Mouse (Mus musculus): ENCODE data around the gene Hoxc8.

Gene Hoxc8

DNA sequence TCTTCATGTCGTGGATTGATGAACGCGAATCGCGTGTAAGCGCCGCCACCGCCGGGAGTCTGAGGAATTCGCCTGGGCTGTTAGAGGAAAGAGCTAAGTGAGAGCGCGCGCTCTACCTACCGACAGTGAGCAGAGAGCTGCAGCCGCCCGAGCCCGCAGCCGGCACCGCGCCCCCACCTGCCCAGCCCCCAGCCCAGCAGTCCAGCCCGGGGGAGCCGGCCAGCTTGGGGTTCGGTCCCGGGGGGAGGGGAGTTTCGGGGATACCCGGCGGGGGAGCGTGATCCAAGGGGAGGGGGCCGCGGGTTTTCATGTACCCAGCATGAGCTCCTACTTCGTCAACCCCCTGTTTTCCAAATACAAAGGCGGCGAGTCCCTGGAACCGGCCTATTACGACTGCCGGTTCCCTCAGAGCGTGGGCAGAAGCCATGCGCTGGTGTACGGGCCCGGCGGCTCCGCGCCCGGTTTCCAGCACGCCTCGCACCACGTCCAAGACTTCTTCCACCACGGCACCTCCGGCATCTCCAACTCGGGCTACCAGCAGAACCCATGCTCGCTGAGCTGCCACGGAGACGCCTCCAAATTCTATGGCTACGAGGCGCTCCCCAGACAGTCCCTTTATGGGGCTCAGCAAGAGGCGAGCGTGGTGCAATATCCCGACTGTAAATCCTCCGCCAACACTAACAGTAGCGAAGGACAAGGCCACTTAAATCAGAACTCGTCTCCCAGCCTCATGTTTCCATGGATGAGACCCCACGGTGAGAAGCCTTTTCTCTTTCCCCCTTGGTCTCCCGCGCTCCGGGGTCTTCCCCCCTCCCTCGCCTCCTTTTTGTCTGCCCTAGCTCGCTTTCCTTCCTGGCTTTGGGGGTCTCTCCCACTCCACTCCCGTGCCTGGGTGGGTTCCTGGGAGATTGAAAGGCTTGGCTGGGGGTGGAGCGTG, at the start of gene Hoxc8:
Gene Hoxc8, plus strand, starts transcription at position 147 of the 937 bp plus-strand sequence.
- DNase-seq (ENCODE audit: low read depth): no peak

DNA sequence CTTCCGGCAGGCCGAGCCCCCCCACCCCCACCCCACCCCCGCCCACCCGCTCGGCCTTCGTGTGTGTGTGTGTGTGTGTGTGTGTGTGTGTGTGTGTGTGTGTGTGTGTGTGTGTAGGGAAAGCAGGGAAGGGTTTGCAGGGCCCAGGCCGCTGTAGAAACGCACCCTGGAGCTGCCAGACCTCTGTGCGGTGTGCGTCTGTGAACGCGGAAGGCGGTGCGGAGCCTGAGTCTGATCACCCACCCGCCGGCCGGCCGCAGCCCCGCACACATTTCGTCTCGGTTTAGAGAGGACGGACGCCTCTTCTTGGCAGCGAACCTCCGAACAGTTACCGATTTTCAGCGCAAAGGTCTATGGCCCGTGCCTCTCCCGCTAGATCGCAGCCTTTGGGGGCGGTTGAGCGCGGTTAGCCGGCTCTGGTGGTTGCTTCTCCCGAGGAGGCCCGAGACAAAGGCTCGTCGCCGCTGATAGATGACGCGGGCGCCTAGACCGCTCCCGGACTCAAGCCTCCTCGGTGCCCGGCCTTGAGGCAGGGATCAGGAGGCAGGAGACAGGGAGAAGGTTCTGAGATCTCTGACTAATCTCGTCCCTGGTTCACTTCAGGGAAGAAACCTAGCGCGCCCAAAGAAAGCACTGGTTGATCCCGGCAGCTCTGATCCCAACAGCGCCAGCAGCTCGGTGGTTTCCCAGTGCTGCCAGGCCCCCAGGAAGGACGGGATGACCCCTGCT, 47.5 kb upstream of the Hoxc8 start:
- DNase-seq (ENCODE audit: low read depth): no peak

DNA sequence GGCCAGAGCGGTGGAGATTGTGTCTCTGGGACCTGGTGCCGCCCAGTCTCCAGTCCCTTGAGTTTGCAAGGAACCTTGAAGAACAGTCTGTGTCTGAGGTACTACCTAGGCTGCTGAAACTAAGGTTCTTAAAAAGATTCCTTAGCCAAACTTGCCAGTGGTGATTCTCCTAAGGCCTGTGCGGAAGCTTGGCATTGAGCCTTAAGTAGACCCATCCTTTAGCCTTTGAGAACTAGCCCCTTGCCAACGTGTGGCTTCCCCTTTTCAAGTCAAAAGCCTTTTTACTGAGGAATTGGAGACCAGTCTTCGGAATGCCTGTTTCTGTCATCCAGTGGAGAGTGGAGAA, 47.0 kb upstream of the Hoxc8 start:
- DNase-seq (ENCODE audit: low read depth): no peak

DNA sequence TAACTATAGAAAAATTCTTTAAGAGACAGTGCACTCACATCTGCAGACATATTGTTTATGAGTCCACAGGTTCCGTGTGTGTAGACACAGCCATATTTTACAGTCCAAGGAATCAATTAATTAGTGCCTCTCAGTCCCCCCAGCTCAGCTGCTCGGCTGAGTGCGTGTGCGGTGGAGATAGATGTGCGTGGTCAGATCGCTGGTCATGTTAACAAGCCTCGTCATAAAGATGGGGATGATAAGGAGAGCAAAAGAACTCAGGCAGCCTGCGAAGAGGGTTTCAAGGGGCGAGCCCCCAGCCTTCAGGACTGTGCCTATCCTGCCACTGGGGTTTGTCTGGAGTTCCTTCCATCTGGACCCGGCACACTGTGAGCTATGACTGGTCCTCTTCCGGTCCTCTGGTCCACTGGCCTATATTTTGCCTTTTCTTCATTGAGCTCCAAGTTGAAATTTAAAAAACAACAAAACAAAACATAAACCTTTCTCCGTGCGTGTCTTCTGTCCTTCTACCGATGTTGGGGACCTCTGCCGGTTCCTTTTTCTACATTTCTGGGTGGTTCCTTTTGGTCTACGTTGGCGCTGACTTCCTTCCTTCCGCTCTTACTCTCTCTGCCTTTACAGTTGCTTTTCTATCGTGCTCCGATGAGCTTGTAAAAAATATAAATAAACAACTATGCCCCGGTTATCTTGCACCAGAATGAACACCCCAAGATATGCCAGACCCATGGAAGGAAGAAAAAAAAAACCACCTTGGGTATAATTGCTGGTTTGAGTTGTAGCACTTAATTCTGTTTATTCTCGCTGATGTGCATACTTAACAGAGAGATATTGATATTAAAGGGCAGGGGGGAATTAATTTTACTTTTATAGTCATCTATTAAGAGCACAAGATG, 45.0 kb upstream of the Hoxc8 start:
- DNase-seq (ENCODE audit: low read depth): no peak

DNA sequence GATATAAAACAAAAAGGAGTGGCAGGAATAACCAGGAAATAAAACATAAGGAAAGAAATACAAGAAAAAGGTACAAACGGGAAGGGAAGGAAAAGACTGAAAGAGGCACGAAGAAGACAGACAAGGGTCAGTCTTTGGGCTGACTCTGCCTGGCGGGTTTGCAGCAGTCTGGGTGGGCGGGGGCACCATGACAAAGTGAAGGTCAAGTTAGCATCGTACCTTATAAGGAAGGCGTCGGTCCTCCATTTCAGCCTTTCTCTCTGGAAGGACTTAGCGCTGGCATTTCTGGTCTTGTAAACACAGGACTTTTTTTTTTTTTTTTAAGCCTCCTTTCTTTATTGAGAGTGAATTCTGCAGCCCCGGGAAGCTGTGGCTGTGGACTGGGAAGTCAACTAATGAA, 43.1 kb upstream of the Hoxc8 start:
- peak; percentile 55 for DNase-seq (ENCODE audit: low read depth)

DNA sequence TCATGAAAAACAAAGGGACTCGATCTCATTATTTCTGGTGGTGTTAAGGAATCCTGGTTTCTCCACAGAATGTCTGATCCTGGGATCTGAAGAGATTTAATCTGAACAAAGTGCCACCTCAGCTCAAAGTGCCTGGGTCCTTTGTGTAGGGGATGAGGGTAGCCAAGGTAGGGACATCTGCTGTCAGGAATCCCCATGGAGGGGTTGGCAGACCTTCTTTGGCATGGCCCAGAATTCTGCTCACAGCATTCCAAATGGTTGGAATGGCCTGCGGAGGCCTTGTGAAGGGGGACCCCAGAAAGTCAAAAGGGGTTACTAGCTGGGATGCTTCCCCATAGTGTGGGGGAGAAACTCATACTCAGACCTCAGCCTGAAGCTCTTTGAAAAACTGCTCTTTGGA, 41.6 kb upstream of the Hoxc8 start:
- DNase-seq (ENCODE audit: low read depth): no peak

DNA sequence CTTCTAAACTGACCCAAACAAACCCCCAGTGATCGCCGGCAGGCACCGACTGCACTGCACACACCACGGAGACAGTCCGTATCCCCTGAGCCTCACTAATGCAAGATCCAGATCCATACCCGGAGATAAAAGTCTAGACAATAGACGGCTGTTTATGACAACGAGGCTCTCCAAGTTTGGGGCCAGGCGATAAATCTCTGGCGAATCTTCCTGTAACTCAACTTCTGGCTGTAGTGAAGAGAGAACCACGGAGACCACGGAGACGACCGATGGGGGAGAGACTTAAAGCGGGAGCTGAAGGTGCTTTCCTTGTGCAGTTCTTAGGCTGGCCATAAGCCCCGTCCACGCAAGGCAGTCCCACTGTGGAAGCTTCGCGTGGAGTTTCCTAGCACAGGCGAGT, 40.7 kb upstream of the Hoxc8 start:
- DNase-seq (ENCODE audit: low read depth): no peak

DNA sequence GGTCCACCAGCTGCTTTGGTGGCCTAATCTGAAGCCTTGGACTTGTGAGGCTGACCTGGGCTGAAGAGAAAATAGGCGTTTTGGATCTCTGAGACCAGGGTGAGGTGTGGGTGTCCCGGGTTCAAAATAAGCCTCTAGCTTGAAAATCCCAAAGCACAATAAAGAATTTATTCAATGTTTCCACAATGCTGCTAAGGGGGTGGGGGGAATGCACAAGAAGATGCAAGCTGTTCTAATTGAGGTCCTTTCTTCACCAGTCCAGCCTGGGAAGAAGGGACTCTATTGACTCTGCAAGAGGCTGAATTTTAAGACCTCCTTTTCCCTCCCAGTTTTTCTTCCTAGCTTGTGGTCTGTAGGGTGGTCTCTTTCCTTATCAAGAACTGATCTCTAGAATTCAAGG, 39.5 kb upstream of the Hoxc8 start:
- DNase-seq (ENCODE audit: low read depth): no peak

DNA sequence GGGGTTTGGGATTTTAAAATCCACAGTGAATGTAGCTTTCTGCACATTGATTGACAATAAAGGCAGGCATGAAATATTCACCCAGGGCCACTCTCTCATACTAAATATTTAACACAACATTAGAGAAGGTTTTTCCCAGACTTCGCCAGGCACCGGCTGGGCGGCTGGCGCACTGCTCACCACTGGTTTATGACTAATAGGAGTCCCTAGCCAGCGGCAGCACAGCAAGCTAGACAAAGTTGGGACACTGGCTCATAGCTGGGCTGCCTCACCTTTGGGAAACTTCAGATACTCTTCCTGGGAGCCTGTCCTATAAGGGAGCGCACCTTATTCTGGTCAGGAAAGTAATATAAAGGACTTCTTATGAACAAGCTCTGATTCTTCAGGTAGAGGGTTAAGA, 36.8 kb upstream of the Hoxc8 start:
- no peak for DNase-seq (ENCODE audit: low read depth)

DNA sequence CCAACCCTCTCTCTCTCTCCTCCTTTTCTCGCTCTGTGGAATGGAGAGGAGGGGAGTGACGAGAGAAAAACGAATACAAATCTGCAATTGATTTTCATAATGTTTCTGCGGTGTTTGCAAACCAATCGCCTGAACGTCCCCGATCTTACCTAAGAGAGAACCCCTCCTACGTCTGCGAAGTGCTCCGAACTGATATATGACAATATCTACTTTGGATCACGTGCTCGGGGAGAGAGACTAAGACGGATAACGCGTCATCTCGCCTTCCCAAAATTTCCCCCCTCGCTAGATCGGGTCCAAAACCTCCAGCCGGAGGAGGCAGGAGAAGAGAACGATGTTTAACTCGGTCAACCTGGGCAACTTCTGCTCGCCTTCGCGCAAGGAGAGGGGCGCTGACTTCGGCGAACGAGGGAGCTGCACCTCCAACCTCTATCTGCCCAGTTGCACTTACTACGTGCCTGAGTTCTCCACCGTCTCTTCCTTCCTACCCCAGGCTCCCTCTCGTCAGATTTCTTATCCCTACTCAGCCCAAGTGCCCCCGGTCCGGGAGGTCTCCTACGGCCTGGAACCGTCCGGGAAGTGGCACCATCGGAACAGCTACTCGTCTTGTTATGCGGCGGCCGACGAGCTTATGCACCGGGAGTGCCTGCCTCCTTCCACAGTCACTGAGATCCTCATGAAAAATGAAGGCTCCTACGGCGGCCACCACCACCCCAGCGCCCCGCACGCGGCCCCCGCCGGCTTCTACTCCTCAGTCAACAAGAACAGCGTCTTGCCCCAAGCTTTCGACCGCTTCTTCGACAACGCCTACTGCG, 36.0 kb upstream of the Hoxc8 start, which contains the start of gene Hoxc11:
Gene Hoxc11, plus strand, starts transcription at position 236 of the 815 bp plus-strand sequence.
- no peak for DNase-seq (ENCODE audit: low read depth)

DNA sequence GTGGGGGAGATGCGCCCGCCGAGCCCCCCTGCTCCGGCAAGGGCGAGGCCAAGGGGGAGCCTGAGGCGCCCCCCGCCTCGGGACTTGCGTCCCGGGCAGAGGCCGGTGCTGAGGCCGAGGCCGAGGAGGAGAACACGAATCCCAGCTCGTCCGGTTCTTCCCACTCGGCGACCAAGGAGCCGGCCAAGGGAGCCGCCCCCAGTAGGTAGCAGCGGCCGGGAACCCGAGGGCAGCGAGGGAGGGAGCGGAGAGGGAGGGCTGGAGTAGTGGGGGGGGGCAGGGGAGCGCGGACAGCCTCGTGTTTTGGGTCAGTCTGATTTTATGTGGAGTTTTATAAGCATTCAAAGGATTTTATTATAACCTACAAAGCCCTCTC, 35.4 kb upstream of the Hoxc8 start:
- no peak for DNase-seq (ENCODE audit: low read depth)

DNA sequence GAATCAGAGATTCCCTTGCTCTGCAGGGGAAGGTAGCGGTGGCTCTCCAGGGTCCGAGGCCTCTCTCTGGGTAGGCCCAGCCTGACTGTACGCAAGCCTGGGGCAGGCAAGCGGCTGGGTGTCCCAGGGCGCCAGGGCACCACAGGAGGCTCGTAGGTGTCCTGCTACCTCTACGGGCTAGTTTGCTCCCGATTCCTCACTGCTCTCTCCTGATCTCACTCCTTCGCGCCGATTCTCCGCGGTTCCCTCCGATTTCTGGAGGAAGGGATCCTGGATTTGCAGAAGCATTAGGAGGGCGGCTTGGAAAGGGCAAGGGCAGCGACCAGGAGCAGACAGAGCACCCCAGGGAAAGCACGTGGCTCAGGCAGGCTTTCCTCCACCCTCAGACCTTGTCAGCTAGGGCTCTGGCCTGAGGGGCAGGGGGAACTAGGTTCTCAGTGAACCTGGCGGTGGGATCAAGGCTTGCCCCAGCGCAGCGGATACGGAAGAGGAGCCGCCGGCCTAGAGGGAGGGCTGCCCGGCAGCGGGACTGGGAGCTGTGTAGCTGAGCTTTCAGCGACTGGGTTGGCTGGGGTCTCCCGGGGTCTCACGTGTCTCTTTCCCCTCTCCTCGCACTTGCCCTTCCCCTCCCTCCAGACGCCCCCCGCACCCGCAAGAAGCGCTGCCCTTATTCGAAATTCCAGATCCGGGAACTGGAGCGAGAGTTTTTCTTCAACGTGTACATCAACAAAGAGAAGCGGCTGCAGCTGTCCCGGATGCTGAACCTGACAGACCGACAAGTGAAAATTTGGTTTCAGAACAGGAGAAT, 34.4 kb upstream of the Hoxc8 start:
- DNase-seq (ENCODE audit: low read depth): no peak

DNA sequence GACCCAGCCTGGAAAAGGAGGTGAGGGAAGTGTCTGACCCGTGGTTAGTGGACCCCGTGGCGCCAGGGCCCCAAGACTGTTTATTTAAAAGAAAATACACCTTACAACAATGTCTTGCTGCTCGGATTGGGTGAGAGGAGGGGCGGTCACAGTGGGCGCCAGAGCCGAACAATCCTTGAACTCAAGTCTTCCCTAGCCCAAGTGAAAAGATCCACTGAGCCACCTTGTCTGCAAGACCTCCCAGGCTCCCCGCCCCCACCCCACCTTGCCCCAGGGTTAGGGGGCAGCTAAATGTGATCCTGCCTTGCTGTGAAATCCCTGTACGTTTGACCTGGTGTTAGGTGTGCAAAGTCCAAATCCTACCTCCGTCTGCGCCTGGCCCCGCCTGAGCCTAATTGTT, 33.5 kb upstream of the Hoxc8 start:
- DNase-seq (ENCODE audit: low read depth): no peak

DNA sequence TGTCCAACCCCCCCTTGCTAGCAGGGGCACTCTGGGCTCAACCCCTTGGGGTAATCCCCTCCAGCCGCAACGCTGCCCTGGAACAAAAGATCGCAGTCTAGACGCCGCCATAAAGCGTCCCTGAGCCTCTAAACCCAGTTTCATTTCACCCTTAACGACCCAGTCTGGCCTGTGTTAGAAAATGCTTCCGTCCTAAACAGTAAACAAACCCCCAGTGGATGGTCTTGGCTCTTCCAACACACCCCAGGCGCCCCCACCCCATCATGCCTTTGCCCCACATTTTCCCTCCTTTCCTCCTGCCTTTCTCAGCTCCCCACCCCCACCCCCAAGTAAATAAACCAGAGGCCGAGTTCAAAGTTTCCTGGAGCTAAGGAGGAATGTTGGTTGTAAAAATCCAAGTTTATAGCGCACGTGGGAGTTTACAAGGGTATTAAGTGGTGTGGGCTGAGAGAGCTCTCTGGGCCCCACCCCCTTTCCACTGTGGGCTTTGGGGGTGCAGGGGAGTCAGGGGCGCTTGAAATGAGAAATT, 30.7 kb upstream of the Hoxc8 start:
- DNase-seq (ENCODE audit: low read depth): no peak

DNA sequence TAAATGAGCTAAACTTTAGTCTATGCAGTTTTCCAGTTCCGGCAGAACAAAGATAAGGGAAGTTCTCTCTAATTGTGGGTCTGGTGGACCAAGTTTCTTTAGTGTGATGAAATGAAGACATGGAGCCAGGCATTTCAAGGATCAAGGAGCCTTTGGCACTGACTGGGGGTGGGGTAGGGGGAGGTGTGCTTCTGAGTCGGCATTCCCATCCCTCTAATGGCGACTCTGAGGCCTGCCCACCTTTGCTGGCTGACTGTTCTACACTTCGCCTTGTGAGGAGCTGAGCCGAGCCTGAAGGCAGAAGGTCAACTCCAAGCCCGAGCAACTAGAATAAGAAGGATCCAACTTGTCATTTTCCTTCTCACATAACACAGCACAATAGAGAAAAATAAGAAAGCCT, 28.7 kb upstream of the Hoxc8 start:
- DNase-seq (ENCODE audit: low read depth): no peak

DNA sequence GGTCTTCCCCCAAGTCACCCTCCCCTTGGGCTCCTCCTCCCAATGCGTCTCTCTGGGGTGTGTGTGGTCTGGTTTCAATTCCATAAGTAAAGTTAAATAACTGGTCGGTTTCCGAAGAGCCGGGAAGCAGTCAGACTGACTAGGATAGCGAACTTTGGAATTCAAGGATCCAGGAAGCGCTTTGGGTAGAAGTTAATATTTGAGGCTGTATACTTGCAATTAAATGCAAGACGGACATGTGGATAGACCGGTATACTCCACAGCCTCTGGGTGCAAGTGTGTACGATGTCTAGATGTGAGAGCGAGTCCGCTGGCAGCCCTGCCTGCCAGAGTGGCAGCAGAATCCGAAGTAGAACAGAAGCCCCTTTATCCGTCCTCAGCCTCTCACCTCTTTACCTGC, 27.9 kb upstream of the Hoxc8 start:
- DNase-seq (ENCODE audit: low read depth): no peak

DNA sequence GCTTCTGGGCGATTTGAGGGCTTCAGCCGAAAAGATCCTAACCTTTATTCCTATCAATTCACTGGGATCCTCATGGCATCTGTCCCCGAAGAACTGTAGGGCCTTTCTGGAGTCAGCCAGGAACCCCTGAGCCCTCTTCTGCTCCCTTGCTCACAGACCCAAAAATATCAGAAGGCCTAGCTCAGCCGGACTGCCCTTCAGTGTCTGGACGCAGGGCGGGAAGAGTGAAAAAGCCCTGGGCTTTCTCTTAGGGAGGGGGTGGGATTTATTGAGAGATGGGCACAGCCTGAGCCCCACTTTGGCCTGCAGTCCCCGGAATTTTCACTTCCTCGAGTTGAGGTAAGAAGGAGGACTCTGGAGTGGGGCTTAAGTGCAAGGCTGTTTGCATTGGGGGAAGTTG, 27.1 kb upstream of the Hoxc8 start:
- DNase-seq (ENCODE audit: low read depth): no peak

DNA sequence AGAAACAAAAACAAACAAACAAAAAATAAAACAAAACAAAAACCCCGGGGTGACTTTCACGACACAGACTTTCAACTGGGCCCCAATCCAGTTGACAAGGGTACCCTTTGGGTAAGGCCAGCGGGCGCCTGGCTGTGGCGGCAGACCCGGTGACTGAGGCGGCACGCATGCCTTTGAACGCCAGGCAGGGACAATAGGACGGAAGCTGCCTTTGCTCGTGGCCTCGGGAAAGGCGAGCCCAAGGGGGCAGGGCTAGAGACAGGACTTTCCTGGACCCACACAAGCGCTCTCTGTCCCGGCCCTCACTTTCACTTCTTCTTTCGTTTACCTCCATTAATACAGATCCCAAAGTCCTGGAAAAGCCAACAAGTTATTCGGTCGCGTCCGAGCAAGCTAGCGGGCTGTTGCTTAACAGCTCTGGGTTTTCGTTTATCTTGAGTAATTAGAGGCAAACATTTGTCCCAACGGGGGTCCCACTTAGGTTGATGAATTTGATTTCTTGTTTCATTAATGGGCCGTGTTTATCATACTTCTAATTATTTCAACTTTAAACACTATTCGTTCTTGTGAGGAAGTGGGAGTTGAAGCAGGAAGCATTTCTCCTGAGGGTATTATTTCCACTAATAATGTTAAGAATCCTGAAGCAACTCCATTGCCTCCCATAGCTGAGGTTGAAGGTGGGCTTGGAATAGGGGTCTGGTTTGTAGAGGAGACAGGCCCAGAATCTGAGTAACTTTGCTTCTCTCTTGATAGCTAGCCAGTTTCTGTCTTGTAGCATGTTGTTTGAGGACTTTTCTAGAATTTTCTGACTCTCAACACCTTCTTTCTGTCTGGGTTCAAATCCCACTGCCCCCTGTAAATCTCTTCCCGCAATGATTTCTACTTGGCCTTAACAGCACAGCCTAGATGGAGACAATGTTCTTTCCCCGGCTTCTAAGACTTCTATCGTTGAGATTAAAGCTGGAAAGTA, 26.5 kb upstream of the Hoxc8 start:
- no peak for DNase-seq (ENCODE audit: low read depth)

Data from NIH3T3 (cell line).